Mouse (Mus musculus): Measurements from ENCODE around the gene Oasl2. TPM values are rescaled to one million over a fixed set of nuclear protein-coding genes. Genes with fewer than 3 reads are reported as not detected.

The Oasl2 gene
- polyA plus RNA-seq, 1 experiment, result 11.2 TPM

- Histone ChIP-seq H3K36me3 (ENCODE audit: control insufficient read depth, insufficient read depth, low read length) (peaks cover 2% of the 10 kb centered on the region; the same call in 1 of the 2 replicates), H3K27ac (ENCODE audit: insufficient read depth, low read depth, low read length) (no peak overlapping the region), H3K4me1 (ENCODE audit: control insufficient read depth, insufficient read depth, low read length) (0 out of 2 replicates have a peak, but pooled peaks cover 2% of the 10 kb centered on the region), H3K4me3 (ENCODE audit: insufficient read depth, low read depth, low read length) (no peak overlapping the region), H3K27me3 (replicated peaks; ENCODE audit: control insufficient read depth, insufficient read depth, low read length) (no peaks in the 10 kb centered on the region)
- DNase-seq, result no peak
- 89% methylated on average over 14 of the region's 14 CpGs for WGBS
- no peak for TF ChIP-seq CTCF (conservative IDR thresholded peaks at IDR 0.05; ENCODE audit: insufficient read depth, insufficient read length, low read depth, low read length)
- TF ChIP-seq POLR2A (IDR thresholded peaks at IDR 0.05; ENCODE audit: low read depth, low read length), result no peak
Observed at GRCm38 (mm10) chr5:114953326-114953725, 56.6 kb downstream of the Oasl2 start.

- no peaks in the 10 kb centered on the region for H3K27me3 ChIP-seq (replicated peaks; ENCODE audit: control insufficient read depth, insufficient read depth, low read length)
- H3K36me3 ChIP-seq (ENCODE audit: control insufficient read depth, insufficient read depth, low read length), result no peaks in the 10 kb centered on the region; the same call in 1 of the 2 replicates
- WGBS, result 87% methylated on average over 5 of the region's 5 CpGs
- no peak overlapping the region for H3K27ac ChIP-seq (ENCODE audit: insufficient read depth, low read depth, low read length)
- no peak for TF ChIP-seq POLR2A (IDR thresholded peaks at IDR 0.05; ENCODE audit: low read depth, low read length)
- no peak for TF ChIP-seq CTCF (conservative IDR thresholded peaks at IDR 0.05; ENCODE audit: insufficient read depth, insufficient read length, low read depth, low read length)
- H3K4me3 ChIP-seq (ENCODE audit: insufficient read depth, low read depth, low read length), result no peak overlapping the region
- H3K4me1 ChIP-seq (ENCODE audit: control insufficient read depth, insufficient read depth, low read length), result peaks cover 5% of the 10 kb centered on the region; the same call in 1 of the 2 replicates
- DNase-seq, result no peak
Observed at GRCm38 (mm10) chr5:114958069-114958468, 61.3 kb downstream of the Oasl2 start.

Other genes starting within 250 kb of the Oasl2 start
- gene Trpv4, start 238.5 kb upstream of the Oasl2 start, polyA plus RNA-seq (2012; rRNA removed), result 127 and 164 TPM in 2 replicates
- gene Gltp, start 206.0 kb upstream of the Oasl2 start, polyA plus RNA-seq (2012; rRNA removed), result 89.1 and 95.7 TPM in 2 replicates
- gene Tchp, start 189.2 kb upstream of the Oasl2 start, polyA plus RNA-seq (2012; rRNA removed), result 11.4 and 12.1 TPM in 2 replicates
- 47.7 and 51.6 TPM in 2 replicates for gene Ankrd13a, start 122.3 kb upstream of the Oasl2 start, polyA plus RNA-seq (2012; rRNA removed)
- gene Git2, start 121.4 kb upstream of the Oasl2 start, polyA plus RNA-seq (2012; rRNA removed), result 30.5 and 32.3 TPM in 2 replicates
- 30.2 and 34.7 TPM in 2 replicates for gene 1500011B03Rik, start 73.5 kb upstream of the Oasl2 start, polyA plus RNA-seq (2012; rRNA removed)
- not detected in 2 replicates for gene 4930519G04Rik, start 43.3 kb upstream of the Oasl2 start, polyA plus RNA-seq (2012; rRNA removed)
- not detected in 2 replicates for gene Gm9936, start 38.3 kb upstream of the Oasl2 start, polyA plus RNA-seq (2012; rRNA removed)
- gene Oasl1, start 26.3 kb downstream of the Oasl2 start, polyA plus RNA-seq (2012; rRNA removed), result 4.3 and 5.7 TPM in 2 replicates
- gene 2210016L21Rik, start 45.2 kb downstream of the Oasl2 start, polyA plus RNA-seq (2012; rRNA removed), result 23.5 and 26.1 TPM in 2 replicates
- 24.2 and 29.5 TPM in 2 replicates for gene Hnf1a, start 74.2 kb downstream of the Oasl2 start, polyA plus RNA-seq (2012; rRNA removed)
- 51.5 and 57.0 TPM in 2 replicates for gene Sppl3, start 114.2 kb downstream of the Oasl2 start, polyA plus RNA-seq (2012; rRNA removed)
- gene Gm10401, start 201.4 kb downstream of the Oasl2 start, polyA plus RNA-seq (2012; rRNA removed), result not detected in 2 replicates
- gene Acads, start 222.4 kb downstream of the Oasl2 start, polyA plus RNA-seq (2012; rRNA removed), result 220 and 241 TPM in 2 replicates
- gene Unc119b, start 238.0 kb downstream of the Oasl2 start, polyA plus RNA-seq (2012; rRNA removed), result 138 and 141 TPM in 2 replicates

Measured in kidney, adult 2 months (tissue).